Mouse (Mus musculus): ENCODE data around the gene Atp5l.
A peak's percentile ranks its signal among the peaks of the same experiment; 100 is the strongest.
"Not testable (repeated sequence)": the region's sequence is repeated elsewhere in the genome, so short reads cannot be mapped to it uniquely, and the experiment has no call there.

Gene Atp5l

DNA sequence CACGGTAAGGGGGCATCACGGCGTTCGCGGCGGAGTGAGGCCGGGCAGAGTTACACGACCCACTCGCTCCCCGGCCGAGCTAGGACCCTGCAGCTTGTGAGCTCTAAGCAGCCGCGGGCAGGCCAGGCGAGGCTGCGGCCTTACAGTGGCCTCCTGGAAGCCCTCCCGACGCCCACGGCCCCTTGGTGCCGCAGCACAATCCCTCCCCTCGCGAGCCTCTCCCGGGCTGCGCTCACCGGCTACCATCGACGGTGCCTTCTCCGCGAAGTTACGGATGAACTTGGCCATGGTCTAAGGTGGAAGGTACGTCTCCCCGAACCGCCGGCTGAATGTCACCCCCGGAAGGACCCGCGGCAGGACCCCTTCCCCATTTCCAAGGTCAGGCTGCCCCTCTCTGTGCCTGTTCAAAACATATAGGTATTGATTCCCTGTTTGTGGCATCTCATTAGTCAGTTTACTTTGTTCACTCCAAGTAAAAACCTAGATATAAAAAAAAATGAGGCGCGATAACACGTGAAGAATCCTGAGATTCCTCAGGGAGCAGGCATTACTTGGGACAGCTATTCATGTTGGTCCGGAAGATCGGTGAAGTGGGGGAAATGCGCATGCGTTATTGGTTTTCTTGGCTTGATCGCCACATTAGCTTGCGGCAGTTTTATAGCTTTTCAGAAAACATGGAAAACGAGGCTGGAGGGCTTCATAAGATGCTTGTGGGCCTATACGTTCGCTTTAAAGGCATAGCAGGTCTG is at the start of gene Atp5l:
Atp5l (minus strand) TSS at position 369 of the 749 bp plus-strand sequence.
- peak; percentile 89 for DNase-seq

DNA sequence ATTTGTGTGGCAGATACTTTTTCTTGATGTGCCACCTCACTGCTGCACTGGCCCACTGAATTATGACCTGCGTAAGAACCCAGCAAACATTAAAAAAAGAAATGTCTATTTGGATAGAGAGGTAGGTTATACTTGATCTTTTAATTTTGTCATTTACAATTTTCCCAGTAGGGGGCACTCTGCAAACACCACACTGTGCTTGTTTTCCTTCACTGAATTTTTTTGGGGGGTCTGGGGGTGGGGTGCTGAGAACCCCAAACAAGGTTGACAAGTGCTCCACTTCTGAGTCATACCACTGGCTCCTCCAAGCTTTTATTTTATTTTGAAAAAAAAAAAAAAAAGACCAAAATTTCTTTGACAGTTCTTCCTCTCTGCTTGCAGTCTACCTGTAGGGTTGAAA is 48.9 kb upstream of the Atp5l start:
- DNase-seq = no peak

DNA sequence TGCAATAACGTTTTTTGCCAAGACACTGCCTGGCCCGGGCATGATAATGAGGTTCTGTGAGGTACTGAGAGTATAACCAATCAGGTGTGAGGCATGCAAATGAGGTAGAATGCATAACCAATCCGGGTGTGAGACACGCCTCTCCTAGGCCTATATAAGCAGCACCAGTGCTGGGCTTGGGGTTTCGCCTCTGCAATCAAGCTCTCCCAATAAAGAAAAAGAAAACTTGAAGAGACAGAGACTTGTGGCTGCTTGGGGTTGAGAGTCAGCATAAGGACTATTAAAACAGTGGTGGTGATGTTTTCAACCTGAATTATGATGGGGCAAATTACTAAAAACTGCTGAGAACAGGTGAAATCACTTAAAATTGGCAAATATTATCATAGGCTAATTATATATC is 47.2 kb upstream of the Atp5l start:
- DNase-seq = not testable (repeated sequence)

DNA sequence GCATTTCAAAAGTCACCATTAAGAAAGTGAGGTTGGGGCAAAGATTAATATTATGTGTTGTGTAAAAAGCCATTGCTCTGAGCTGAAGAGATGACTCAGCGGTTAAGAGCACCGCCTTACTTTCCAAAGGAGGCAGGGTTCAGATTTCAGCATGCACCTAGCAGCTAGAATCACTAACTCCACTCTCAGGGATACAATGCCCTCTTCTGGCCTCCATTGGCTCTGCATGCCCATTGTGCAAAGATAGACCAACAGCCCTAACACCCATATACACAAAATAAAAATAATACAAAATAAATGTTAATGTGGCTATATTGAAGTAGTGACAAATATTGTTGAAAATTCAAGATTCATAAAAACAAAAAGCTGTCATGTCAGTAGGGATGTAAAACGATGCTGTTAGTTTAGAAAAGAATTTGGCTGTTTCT is 46.3 kb upstream of the Atp5l start:
- DNase-seq = peak; percentile 78

DNA sequence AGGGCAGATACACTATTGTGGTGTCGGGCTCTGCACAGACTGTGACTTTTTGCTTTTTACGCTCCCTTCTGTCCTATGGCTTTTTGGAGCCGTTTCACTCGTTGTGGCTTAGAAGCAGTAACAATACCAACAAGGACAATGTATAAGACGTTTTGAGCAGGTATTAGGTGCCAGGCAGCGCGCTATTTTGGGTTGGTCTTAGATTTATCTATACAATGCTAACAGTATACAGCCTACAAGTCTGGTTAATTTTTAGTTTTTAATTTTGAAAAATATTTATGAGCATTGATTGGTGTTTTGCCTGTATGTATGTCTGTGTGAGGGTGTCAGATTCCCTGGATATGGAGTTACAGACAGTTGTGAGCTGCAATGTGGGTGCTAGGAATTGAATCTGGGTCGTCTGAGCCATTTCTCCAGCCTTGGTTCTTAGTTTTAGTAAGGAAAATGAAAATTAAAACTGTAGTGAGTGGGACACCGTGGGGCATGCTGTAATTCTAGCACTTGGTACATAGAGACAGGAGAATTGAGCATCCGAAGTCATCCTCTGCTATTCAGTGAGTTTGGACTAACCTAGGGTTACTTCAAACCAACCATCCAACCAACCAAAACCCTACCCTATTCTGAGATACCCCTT is 45.4 kb upstream of the Atp5l start:
- DNase-seq = no peak

DNA sequence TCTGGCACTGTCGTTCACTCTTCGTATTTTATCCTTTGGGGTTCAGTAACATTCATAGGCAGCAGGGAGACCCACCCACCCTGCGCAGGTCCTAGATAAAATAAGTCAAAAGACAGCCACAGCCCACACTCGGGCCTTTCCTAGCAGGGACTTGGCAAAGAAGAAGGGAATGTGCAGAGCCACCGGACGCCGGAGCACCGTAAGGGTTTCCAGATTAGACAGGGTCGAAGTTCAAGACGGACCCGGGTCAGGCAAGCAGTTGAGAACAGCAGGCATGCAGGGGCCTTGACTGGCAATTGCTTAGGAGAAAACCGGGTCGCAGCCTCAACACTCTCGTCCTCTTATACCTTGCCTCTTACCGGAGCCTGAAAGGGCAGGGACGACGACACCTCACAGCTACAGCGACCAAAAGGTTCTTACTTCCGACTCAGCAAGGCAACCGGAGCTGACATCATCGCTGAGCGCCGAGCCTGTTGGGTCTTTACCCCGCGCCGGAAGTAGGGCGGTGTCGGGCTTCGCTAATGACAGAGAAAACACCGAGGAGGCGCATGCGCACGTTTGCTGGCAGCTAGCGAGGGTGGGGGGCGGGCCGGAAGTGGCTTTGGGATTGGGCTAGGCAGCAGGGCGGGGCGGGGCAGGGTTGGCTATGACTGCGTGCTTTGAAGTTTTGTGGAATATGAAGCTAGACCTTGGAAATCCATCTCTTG is 44.7 kb upstream of the Atp5l start, which contains the start of gene Ube4a:
Ube4a (minus strand) TSS at position 475 of the 707 bp plus-strand sequence.
- DNase-seq = peak; percentile 98

DNA sequence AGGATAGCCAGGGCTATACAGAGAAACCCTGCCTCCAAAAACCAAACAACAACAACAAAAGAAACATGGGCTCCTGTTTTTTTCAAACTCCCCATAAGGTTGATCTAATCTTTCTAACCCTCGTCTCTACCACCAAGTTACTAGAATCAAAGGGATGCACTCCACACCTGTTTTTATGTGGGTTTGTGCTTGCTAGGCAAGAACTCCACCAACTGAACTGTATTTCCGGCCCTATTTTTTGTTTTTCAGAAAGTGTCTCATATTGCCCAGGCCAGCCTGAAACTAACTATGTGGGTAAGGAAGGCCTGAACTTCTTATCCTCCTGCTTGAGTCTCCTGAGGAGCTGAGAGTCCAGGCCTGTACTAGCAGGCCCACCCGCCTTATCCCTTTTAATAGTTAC is 33.9 kb upstream of the Atp5l start:
- no peak for DNase-seq

DNA sequence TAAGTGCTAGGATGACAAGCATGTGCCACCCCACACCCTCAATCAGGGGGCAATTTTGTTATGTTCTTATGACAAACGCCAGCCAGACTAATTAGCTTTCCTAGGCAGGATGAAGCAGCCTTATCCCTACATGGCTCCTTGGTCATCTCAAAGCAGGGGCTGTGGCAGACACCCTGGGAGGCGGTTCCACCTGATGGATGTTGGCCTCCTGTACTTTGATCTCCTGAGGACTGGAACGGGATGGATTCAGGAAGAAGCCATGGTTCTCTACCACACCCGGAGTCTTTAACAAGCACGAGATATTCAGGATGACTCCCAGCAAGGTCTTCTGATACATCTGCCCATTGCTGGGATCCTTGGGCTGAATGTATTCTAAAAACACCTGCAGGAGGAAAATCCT is 27.3 kb upstream of the Atp5l start:
- no peak for DNase-seq

DNA sequence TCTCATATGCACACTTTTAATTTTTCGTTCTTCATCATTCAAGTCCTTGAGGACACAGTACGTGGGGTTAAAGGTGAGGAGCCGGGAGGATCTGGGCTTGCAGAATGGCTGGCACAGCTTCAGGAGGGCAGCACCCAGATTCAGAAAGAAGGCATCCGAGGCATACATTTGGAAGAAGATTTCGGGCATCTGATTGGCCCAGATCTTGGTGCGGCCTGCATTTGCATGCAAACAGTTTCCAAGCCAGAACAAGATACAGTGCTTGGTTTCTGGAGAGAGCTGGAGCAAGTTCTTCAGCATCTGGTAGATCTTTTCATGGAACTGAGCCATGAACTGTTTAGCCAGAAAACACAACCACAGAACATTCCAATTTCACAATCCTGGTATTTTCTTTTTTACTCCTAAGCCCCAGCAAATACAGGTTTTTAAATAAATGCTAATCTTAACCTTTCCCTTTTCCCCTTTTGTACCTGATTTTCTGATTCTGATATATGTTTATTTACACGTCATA is 25.7 kb upstream of the Atp5l start:
- no peak for DNase-seq

DNA sequence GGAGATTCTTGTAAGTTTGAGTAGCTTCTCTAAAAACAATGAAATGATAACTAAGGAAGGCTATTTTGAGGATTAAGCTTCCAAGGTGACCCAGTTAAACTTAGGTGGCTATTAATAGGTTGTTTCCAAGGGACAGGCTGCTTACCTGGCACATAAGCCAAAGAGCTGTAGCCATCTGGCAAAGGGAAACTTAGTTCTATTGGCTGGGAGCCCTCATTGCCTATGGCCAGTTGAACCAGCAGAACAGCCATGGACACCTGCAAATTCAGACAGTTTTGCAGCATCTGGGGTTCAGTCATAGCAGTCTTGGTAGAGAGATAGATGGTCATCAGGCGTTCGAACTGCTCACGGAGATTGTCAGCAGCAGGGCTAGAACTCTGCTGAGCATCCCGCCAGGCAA is 21.9 kb upstream of the Atp5l start:
- DNase-seq = peak; percentile 85

DNA sequence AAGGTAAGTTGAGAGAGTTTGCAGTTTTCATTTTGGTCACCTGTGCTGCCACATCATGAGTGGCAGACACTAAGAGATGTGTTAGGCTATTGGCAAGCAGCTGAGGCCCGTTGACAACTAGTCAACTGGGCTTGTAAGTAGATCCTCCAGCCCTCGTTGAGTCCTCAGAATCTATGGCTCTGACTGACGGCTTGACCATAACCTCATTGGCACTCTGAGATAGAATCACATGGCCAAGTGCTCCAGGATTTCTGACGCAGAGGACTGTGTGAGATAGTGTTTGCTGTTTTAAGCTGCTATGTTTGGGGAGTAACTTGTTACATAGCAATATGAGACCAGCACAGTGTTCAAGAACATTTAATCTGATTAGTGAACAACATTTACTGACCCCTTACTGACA is 21.2 kb upstream of the Atp5l start:
- DNase-seq = no peak

DNA sequence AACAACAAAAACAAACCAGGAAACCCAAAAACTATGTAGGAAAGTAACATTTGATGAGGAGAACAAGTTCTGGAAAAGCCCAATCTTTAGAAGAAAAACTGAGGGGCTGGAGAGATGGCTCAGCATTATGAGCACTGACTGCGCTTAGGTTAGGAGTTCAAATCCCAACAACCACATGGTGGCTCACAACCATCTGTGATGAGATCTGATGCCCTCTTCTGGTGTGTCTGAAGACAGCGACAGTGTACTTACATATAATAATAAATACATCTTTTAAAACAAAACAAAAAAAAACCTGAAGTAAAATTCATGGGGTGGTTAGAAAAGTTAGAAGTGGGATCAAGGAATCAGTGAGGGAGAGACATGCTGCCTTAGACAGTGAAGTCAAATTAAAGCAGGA is 1.0 kb upstream of the Atp5l start:
- DNase-seq = no peak

DNA sequence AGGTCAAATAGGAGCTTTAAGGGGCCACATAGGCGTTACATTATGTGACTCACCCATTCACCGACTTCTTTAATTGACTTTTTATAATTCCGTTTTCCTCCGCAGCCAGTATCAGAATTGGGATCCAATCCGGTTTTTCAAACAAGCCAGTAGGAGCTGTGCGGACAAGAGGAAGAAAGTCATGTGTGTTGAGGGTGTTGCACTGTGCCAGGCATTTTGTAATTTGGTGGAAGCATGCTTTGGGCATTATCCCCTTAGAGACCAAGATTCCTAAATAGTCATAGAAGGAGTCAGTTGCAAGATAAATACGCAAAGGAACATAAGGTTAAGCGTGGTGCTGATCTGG is 554 bp upstream of the Atp5l start:
- no peak for DNase-seq

DNA sequence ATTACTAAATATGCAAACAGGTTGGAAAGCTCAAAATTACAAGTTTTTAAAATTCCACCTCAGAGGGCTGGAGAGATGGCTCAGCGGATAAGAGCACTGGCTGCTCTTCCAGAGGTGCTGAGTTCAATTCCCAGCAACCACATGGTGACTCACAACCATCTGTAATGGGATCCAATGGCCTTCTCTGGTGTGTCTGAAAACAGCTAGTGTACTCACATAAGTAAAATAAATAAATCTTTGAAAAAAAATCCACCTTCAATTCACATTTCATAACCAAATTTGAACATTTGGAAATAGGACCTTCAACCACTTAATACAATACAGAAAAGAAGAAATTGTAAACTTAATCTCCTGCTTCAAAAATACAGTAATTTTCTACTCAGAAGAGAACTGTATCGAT is 936 bp downstream of the Atp5l start:
- DNase-seq = no peak

DNA sequence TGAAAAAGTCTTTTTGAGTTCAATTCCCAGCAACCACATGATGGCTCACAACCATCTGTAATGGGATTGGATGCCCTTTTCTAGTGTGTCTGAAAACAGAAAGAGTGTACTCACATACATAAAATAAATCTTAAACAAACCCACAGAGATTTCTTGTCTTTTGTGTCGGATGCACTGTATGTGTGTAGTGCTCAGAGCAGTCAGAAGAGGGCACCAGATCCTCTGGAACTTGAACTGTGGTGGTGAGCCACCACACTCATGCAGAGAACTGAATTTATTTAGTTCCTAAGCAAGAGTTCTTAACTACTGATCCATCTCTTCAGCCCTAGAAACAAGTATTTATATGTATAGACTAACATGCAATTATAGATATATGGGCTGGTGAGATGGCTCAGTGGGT is 4.3 kb downstream of the Atp5l start:
- no peak for DNase-seq

DNA sequence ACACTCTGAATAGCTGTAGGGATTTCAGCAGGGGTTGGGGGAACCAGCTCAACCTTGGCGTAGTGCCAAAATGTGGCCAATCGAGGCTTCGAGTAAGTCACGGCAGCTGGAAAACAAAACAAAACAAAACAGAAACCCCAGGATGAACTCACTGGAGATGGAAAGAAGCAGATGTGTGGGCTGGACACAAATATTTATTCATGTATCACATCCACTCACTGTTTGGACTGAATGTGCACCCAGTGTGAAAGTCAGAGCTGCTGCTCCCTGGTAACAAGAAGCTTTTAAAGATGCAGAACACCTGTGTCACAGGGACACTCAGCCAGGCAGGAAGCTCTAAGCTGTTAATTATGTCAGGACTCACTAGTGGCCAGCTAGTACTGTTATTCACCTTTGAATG is 5.8 kb downstream of the Atp5l start:
- no peak for DNase-seq

DNA sequence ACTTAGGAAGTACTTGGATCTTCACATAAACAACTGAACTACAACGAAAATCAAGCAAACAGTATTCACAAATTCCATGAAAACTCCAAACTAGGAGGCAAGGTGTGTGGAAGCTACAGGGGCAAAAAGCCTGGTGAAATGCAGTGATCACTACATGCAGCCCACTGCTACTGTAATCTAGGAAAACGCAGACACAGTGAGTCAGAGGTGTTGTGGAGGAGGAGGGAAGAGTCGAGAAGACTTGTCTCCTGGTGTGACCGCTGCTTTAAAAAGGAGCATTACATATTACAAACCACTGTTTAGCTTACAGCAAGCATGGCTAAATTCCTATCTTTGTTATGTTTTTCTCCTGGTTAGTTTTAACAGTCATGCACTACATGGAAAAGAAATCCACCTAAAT is 9.2 kb downstream of the Atp5l start:
- no peak for DNase-seq

DNA sequence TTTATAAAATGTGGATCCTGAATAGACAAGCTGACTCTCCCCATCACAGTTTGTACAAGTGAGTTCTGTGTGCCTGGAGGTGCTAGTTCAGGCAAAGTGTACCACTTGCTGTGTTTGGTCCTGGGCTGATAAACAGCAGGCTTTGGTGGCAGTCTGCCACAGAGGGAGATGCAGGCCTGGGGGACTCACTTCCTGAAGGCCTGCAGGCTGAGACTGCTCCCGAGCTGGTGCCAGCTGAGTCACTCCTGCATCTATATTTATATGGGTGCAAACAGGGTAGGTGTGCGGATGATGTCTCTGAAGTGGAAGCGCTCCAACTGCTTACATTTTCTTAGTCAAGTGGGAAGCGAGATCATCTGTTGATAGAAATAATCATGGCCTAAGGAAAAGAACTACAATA is 14.9 kb downstream of the Atp5l start:
- DNase-seq = peak; percentile 67

DNA sequence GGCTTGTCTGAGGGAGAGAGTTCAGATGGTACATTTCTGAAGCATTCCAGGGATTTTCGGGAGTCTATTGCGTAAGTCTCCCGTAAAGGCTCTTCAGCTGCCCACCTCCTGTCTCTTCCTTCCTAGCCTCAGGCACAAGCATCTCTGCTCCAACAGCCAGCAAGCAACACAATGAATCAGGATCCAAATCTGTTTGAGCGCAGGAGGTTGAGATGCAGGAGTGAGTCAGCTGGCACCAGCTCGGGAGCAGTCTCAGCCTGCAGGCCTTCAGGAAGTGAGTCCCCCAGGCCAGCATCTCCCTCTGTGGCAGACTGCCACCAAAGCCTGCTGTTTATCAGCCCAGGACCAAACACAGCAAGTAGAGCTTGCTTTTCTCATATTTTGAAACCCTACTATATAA is 15.6 kb downstream of the Atp5l start:
- peak; percentile 90 for DNase-seq

DNA sequence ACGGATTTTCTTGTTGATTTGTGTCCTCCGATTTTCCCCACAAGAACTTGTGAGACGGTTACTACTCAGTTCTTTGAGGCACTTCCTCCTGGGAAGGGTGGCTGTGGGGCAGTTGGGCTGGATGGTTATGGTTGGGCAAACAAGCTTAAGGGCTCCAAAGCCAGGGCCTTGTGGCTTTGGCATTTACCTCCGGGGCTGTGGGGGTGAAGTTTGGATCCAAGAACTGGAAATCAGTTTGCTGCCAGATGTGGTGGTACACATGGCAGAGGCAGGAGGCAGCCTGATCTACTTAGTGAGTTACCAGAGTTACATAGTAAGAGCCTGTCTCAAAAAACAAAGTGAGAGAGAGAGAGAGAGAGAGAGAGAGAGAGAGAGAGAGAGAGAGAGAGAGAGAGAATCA is 16.7 kb downstream of the Atp5l start:
- no peak for DNase-seq

DNA sequence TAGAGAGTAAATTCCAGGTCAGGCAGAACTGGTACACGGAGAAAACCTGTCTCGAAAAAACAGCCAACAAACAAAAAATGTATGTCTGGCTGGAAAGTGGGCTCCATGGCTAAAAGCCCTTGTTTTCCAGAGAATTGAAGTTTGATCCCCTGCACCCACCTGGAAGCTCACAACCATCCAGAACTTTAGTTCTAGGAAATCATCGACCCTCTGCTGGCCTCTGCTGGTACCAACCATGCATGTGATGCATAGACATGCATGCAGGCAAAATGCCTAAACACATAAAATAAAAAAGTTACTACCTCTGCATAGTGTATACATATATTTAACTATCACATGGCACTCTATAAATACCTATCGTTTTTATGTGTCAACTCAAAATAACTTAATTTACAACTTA is 20.1 kb downstream of the Atp5l start:
- no peak for DNase-seq

DNA sequence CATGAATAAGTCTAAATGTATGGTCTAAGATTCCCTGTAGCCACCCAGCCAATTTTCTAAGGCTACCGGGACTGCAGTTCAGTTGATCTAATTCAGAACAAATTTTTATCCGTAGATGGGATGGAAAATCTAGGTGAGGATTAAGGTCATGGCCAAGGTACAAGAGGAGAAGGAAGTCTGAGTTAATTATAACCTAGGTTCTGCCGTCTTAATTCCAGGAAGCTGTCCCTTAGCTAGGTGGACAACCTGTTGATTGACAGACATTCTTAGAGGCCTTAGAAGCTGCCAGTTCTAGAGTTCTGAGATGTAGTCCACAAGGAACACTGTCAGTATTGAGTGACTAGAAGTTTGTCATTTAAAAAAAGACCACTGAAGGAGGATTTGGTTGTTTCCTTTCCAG is 20.8 kb downstream of the Atp5l start:
- DNase-seq = no peak

DNA sequence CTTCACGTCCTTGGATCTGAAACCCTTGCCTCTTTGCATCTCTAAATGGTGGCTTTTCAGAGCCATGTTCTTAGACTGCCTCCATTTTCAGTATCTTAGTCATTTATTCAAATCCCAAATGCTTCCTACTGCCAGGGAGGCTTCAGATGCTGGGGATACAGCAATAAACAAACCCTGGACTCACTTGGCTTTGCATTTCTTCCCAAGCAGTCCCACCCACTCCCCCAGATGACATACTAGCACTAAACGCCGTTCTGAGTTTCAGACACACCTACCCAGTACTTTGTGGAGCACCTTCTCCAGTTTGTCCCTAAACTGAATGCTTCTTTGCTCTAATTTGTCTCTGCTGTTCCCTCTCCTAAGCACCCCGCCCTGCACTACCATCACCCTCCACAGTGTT is 23.5 kb downstream of the Atp5l start:
- no peak for DNase-seq

DNA sequence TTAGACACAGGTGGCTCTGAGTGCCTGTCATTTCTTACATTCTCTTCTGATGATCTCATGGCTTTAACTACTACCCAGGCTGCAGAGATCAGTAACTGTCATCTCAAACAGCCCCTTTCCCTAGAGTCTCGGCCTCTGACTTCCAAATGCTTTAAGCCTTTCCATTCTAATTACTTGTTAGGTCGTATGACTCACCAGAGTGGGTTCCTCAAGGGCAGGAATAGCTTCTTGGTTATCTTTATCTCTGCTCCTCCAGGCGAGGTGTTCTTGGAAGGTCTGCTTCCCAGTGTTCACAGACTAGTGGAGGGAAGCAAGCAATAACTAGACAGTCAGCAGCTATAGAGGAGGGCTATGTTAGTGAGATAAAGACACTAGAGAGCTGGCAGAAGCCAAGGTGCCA is 27.9 kb downstream of the Atp5l start:
- DNase-seq = no peak

Measured in cerebellum, adult 11-12 months (tissue).